Mouse (Mus musculus): Measurements from ENCODE around the gene Sfrp2.

- TF ChIP-seq CTCF (IDR thresholded peaks at IDR 0.05; ENCODE audit: extremely low read depth, insufficient read length, insufficient replicate concordance, low read depth, low read length) (no peak), POLR2A (IDR thresholded peaks at IDR 0.05; ENCODE audit: low read depth, low read length) (no peak)
These were observed 37.9 kb upstream of the Sfrp2 start for GRCm38 (mm10) chr3:83728223-83728622.
